Comparison of ENCODE assay signal across 11 mouse cellular contexts in the genomic region with DNA sequence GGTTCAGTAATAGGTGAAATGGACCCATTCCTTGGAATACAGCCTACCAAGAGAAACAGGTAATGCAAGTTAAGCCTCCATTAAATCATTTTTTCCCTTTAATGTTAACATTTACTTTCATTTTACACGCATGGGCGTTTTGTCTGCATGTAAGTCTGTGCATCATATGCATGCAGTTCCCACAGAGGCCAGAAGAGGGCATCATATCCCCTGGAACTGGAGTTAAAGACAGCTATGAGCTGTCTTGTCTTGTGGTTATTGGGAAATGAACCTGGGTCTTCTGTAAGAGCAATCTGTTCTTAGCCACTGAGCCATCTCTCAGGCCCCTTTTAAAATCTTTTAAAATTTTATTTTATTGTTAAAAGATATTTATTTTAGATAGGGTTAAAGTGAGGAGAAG. TPM values are rescaled to one million over a fixed set of nuclear protein-coding genes. Genes with fewer than 3 reads are reported as not detected.
DNase-seq lines count a peak whose midpoint lies in the region; TF ChIP-seq lines count a peak whose summit lies in the region.
"Had no signal": no experiment of that assay in that cellular context is flagged by ENCODE, and none has a peak within 500 bp of the region (broad histone marks: within the 10 kb centered on the region; RNA-seq: fewer than 3 reads in every experiment).

No protein-coding gene starts in this region.

- H3K9me3 ChIP-seq in CH12.LX (replicated peaks; ENCODE audit: low read length): peaks cover 3% of the 10 kb centered on the region
- H3K9me3 ChIP-seq: megakaryocyte, embryonic 14.5 days; stomach, embryonic 15.5 days had no signal

- TF ChIP-seq EP300 in CH12.LX (IDR thresholded peaks at IDR 0.05; ENCODE audit: low read length): no peak

- H3K4me1 ChIP-seq in CH12.LX (ENCODE audit: control insufficient read depth in 1 of 2, insufficient read depth in 2 of 2): peaks cover 5% of the 10 kb centered on the region in 2 experiments; a peak in 2 of 4 replicates
- H3K4me1 ChIP-seq: stomach, embryonic 15.5 days had no signal

- TF ChIP-seq RAD21 in CH12.LX (IDR thresholded peaks at IDR 0.05; ENCODE audit: low read depth, low read length): peak; percentile 21

- intact Hi-C loops in left cerebral cortex, postnatal 4 days (cut with DNase I): no loop called here
- intact Hi-C loops in left cerebral cortex, postnatal 25 days (cut with DNase I): no loop called here

- dilution Hi-C loops in CH12.LX (cut with MboI; ENCODE audit: extremely low pct_ligation_motif_present, extremely low pct_unique_long_range_greater_than_20kb, low sequenced_read_pairs): no loop called here

- DNase-seq in adrenal gland, postnatal 14 days: peak; percentile 49
- no peak for DNase-seq in adrenal gland, postnatal 25 days
- DNase-seq in left cerebral cortex, postnatal 4 days: peak; percentile 35
- DNase-seq in left cerebral cortex, postnatal 25 days (ENCODE audit: low spot score in 2 of 2): no peak
- peak; percentile 43 for DNase-seq in CH12.LX (ENCODE audit: extremely low read depth)
- DNase-seq in c-Kit-positive CD71-positive TER-119-positive erythroid progenitor cells, embryonic 14.5 days (ENCODE audit: low spot score): peak; percentile 33
- no peak for DNase-seq in urinary bladder, adult 18-20 months (ENCODE audit: low spot score in 2 of 2)
- no peak for DNase-seq in ovary, adult 18-20 months (ENCODE audit: low spot score)
- DNase-seq: heart, adult 18-20 months had no signal

- H3K27me3 ChIP-seq in CH12.LX (replicated peaks): no peaks in the 10 kb centered on the region
- H3K27me3 ChIP-seq: megakaryocyte, embryonic 14.5 days; stomach, embryonic 15.5 days had no signal

- H3K36me3 ChIP-seq in CH12.LX (replicated peaks in 1 of 2; ENCODE audit: control insufficient read depth in 1 of 2, insufficient read depth in 1 of 2, low read length in 1 of 2): peaks cover 5 to 18% of the 10 kb centered on the region in 2 experiments
- H3K36me3 ChIP-seq: stomach, embryonic 15.5 days had no signal

- in situ Hi-C loops in CH12.LX (cut with MboI; ENCODE audit: low pct_ligation_motif_present, low pct_unique_long_range_greater_than_20kb, low sequenced_read_pairs): no loop called here

- no peak for TF ChIP-seq POLR2A in CH12.LX (IDR thresholded peaks at IDR 0.05; ENCODE audit: low read depth, low read length)

- H3K79me2 ChIP-seq in CH12.LX (replicated peaks; ENCODE audit: control insufficient read depth, extremely low read depth, insufficient read depth, poor library complexity, severe bottlenecking): no peaks in the 10 kb centered on the region

- no peak overlapping the region for H3K9ac ChIP-seq in CH12.LX (ENCODE audit: insufficient read depth, low read depth)
- H3K9ac ChIP-seq: stomach, embryonic 15.5 days had no signal

- no peak overlapping the region for H3K4me2 ChIP-seq in CH12.LX (ENCODE audit: insufficient read depth, low read depth, poor library complexity, severe bottlenecking)
- H3K4me2 ChIP-seq: stomach, embryonic 15.5 days had no signal

- peak; percentile 47 to 53 for TF ChIP-seq CTCF in CH12.LX (conservative IDR thresholded peaks at IDR 0.05 in 1 of 2, IDR thresholded peaks at IDR 0.05 in 1 of 2; ENCODE audit: low read depth in 2 of 2, low read length in 2 of 2)

- no peak overlapping the region for H3K4me3 ChIP-seq in CH12.LX (replicated peaks in 1 of 3; ENCODE audit: low read depth in 2 of 3, low read length in 2 of 3, poor library complexity in 1 of 3)
- H3K4me3 ChIP-seq: megakaryocyte, embryonic 14.5 days; stomach, embryonic 15.5 days had no signal

- H3K27ac ChIP-seq in CH12.LX (ENCODE audit: insufficient read depth, low read depth): no peak overlapping the region
- H3K27ac ChIP-seq: stomach, embryonic 15.5 days had no signal

TF ChIP-seq in CH12.LX, 34 proteins besides CTCF, POLR2A, EP300 and RAD21:
- no peak for TF ChIP-seq CHD2 (IDR thresholded peaks at IDR 0.05; ENCODE audit: low read length)
- no peak for TF ChIP-seq UBTF (IDR thresholded peaks at IDR 0.05; ENCODE audit: low read depth, low read length)
- no peak for TF ChIP-seq USF2 (conservative IDR thresholded peaks at IDR 0.05; ENCODE audit: low read depth, low read length)
- no peak for TF ChIP-seq ZNF384 (IDR thresholded peaks at IDR 0.05; ENCODE audit: low read depth, low read length)
- no peak for TF ChIP-seq POLR2AphosphoS2 (IDR thresholded peaks at IDR 0.05; ENCODE audit: low read depth, low read length)
- TF ChIP-seq CHD1 (IDR thresholded peaks at IDR 0.05; ENCODE audit: low read depth, low read length): no peak
- no peak for TF ChIP-seq ZC3H11A (IDR thresholded peaks at IDR 0.05; ENCODE audit: low read depth, low read length)
- no peak for TF ChIP-seq SIN3A (IDR thresholded peaks at IDR 0.05; ENCODE audit: low read length)
- TF ChIP-seq KAT2A (IDR thresholded peaks at IDR 0.05; ENCODE audit: insufficient replicate concordance, low read length): no peak
- TF ChIP-seq RCOR1 (conservative IDR thresholded peaks at IDR 0.05; ENCODE audit: low read depth, low read length): no peak
- TF ChIP-seq MAX (IDR thresholded peaks at IDR 0.05; ENCODE audit: low read length): no peak
- TF ChIP-seq ETS1 (conservative IDR thresholded peaks at IDR 0.05; ENCODE audit: low read depth, low read length): no peak
- no peak for TF ChIP-seq MAZ (IDR thresholded peaks at IDR 0.05; ENCODE audit: low read depth, low read length)
- TF ChIP-seq MYC (IDR thresholded peaks at IDR 0.05; ENCODE audit: low read depth, low read length): no peak
- TF ChIP-seq JUN (IDR thresholded peaks at IDR 0.05; ENCODE audit: insufficient read depth, low read depth, low read length): no peak
- no peak for TF ChIP-seq E2F4 (IDR thresholded peaks at IDR 0.05; ENCODE audit: insufficient replicate concordance, low read depth, low read length)
- no peak for TF ChIP-seq PAX5 (IDR thresholded peaks at IDR 0.05; ENCODE audit: low read length)

RNA-seq across cellular contexts. Expression of a gene that starts 29.7 kb away (rescaled TPM):
- total RNA-seq in adrenal gland, postnatal 14 days (2021): 21.8 and 27.5 TPM in 2 replicates
- total RNA-seq in adrenal gland, postnatal 25 days (2021): 24.1 and 27.7 TPM in 2 replicates
- total RNA-seq in left cerebral cortex, postnatal 4 days (2021): 10 to 100 TPM; 12.7 to 12.8 TPM
- total RNA-seq in left cerebral cortex, postnatal 25 days (2021): 10 to 100 TPM; 14.8 to 16.8 TPM
- total RNA-seq in CH12.LX (2012; rRNA removed) (8.7 and 11.4 TPM in 2 replicates), CH12.LX (2014; rRNA removed) (21.5 and 23.6 TPM in 2 replicates)
- 9.0 and 10.3 TPM in 2 replicates for polyA plus RNA-seq in CH12.LX (2012; ENCODE audit: insufficient read length, low read depth)

RNA-seq across cellular contexts. Expression of a gene that starts 50.0 kb away (rescaled TPM):
- total RNA-seq in adrenal gland, postnatal 14 days (2021): 38.2 TPM in 2 replicates
- 43.7 and 45.2 TPM in 2 replicates for total RNA-seq in adrenal gland, postnatal 25 days (2021)
- total RNA-seq in left cerebral cortex, postnatal 4 days (2021): 10 to 100 TPM; 56.6 to 57.2 TPM
- total RNA-seq in left cerebral cortex, postnatal 25 days (2021): 10 to 100 TPM; 48.5 to 51.0 TPM
- total RNA-seq in CH12.LX (2012; rRNA removed) (21.0 and 21.3 TPM in 2 replicates), CH12.LX (2014; rRNA removed) (16.9 and 18.0 TPM in 2 replicates)
- polyA plus RNA-seq in CH12.LX (2012; ENCODE audit: insufficient read length, low read depth): 26.5 and 27.0 TPM in 2 replicates

Comparison
In these comparisons a context has a peak if more than half of its experiments do, and no peak if none do; other contexts are left out.
1. DNase-seq: peak in adrenal gland, postnatal 14 days (single experiment), left cerebral cortex, postnatal 4 days (single experiment), CH12.LX (single experiment) and c-Kit-positive CD71-positive TER-119-positive erythroid progenitor cells, embryonic 14.5 days (single experiment); none in adrenal gland, postnatal 25 days (single experiment), left cerebral cortex, postnatal 25 days (0 of 2), urinary bladder, adult 18-20 months (0 of 2) and ovary, adult 18-20 months (single experiment).